Mouse (Mus musculus) cerebellum, adult (tissue): ENCODE data around the gene Glb1l.
A peak's percentile ranks its signal among the peaks of the same experiment; 100 is the strongest.

Experiments
- ATAC-seq: cut with Nextera tagmentation; 2 replicates; pipeline ENCODE4 v1.9.2; 2017; ENCODE audit warnings: mild to moderate bottlenecking, moderate library complexity, mixed read lengths; ENCODE audit not compliant: insufficient number of reproducible peaks, low FRiP score, low TSS enrichment

Gene Glb1l

GRCm38 (mm10) chr1:75208967-75209678 lies 1.5 kb downstream of the Glb1l start:
- no peak for ATAC-seq

- no peak for ATAC-seq
Observed at GRCm38 (mm10) chr1:75201236-75201635, 9.4 kb downstream of the Glb1l start.

DNA sequence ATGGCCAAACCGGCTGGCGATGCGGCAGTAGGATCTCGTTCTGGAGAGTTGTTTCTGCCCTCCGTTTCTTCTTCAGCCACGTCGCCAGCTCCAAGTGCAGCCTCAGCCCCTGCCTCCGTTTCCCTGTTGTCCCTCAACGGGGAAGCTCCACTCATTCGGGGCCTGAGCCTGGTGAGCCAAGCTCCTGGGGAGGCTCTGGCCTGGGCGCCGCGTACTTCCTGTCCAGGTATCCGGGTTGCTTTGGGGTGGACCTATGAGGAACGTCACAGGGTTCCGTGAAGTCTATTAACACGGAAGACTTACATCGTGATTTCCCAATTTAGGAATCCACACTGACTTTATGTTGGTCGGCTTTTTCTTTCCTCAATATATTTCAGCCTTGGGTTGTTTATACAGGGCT lies 18.2 kb downstream of the Glb1l start:
- 0 out of 2 replicates have a peak, but pooled peaks have one; percentile 13 for ATAC-seq

DNA sequence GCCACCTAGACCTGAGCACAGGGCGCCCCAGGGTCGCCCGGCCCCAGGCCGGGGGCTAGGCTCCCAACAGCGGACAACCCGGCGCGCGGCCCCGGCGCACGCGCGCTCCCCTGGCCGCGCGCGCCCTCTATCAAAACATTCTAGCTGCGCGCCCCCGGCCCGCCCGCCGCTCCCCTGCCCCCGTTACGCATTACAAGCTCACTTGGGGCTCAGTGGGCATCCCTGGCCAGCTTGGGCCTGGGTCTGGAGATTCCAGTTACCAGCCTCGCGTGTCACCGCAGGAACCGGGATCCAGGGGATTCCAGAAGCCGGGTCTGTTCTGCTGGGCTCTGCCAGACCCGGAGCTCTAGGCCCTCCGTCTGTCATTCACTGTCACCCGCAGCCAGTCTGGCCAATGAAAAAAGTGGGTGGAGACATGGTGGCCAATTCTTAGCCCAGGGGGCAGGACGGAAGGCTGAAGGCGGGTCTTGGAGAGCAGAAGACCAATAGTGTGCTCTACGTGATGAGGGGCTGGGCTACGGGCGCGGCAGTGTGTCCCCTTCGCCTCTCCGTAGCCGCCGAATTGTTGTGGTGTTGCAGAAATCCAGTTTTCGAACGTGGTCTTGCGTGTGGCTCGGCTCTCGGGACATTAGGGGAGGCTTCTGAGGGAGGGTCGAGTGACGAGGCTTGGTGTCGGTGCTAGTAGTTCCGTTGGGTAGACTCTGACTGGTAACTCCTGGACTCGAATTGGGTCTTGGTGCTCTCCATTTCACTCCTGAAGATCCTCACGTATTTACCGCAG lies 18.8 kb downstream of the Glb1l start, which contains the start of the genes Ankzf1 and Atg9a:
Gene Ankzf1, plus strand, starts transcription at position 530 of the 781 bp plus-strand sequence.
Gene Atg9a, minus strand, starts transcription at position 575 of the 781 bp plus-strand sequence.
- peak; percentile 99 for ATAC-seq

DNA sequence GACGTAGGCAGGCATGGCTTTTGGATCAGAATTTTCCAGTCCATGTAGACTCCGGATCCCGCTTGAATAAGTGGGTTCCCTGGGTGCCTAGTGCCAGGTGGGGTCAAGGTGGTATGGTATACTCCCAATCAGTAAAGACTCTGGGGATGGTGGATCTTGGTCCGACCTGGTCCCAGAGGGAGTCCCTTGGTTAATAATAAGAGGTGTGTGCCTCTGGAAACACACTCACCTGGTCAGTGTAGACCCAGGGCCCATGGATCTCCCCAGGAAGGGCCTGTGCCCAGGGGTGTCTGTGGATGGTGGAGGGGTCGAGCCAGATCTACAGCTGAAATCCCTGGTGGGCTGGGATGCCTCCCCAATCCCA lies 19.4 kb downstream of the Glb1l start:
- ATAC-seq = no peak

- no peak for ATAC-seq
Observed at GRCm38 (mm10) chr1:75190577-75190976, 20.0 kb downstream of the Glb1l start.

GRCm38 (mm10) chr1:75187914-75188483 lies 22.6 kb downstream of the Glb1l start:
- ATAC-seq = no peak

GRCm38 (mm10) chr1:75187126-75187525 lies 23.5 kb downstream of the Glb1l start:
- ATAC-seq = no peak

DNA sequence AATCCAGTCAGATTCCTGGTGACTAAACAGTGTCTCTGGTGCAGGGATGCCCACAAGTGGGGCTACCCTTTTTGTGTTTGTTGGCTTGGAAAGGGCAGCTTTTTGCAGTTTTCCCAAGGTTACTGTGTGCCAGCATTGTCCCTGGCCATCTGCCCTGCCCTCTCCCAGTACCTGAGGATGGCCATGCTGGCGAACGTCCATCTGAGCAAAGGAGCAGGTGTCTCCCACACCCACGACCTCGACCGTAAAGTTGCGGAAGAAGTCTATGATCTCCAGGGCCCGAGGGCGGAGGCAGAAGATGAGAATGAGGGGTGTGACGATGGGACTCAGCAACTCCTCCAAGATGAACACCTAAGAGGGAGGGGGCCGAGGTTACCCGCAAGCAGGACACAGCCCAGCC lies 25.1 kb downstream of the Glb1l start:
- no peak for ATAC-seq

GRCm38 (mm10) chr1:75182160-75182559 lies 28.5 kb downstream of the Glb1l start:
- no peak for ATAC-seq

GRCm38 (mm10) chr1:75181377-75181870 lies 29.2 kb downstream of the Glb1l start:
- no peak for ATAC-seq

- ATAC-seq = no peak
Observed at GRCm38 (mm10) chr1:75180741-75181140, 29.9 kb downstream of the Glb1l start.

DNA sequence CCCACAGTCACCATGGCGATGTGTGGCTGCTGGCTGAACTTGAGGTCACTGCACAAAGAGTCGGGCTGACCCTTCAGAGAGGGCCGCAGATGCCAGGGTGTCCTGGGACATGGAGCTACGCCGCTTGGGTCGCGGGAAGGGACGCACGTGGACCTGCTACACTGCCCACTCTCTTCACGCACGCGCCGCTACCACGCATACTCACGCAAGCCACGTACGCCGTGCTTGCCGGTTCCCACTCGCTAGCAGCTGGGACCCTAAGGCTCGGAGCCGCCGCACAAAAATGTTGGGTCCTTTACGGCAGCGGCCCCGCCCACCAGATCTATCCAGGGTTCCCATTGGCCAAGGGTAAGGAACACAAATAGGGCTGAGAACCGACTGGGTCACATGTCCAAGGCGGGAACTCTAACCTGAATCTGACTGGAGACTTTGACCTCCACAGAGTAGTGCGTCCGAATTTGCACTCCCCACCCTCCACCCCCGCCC lies 30.5 kb downstream of the Glb1l start, which contains the start of gene Abcb6:
Gene Abcb6, minus strand, starts transcription at position 288 of the 486 bp plus-strand sequence.
- ATAC-seq = peak; percentile 82

DNA sequence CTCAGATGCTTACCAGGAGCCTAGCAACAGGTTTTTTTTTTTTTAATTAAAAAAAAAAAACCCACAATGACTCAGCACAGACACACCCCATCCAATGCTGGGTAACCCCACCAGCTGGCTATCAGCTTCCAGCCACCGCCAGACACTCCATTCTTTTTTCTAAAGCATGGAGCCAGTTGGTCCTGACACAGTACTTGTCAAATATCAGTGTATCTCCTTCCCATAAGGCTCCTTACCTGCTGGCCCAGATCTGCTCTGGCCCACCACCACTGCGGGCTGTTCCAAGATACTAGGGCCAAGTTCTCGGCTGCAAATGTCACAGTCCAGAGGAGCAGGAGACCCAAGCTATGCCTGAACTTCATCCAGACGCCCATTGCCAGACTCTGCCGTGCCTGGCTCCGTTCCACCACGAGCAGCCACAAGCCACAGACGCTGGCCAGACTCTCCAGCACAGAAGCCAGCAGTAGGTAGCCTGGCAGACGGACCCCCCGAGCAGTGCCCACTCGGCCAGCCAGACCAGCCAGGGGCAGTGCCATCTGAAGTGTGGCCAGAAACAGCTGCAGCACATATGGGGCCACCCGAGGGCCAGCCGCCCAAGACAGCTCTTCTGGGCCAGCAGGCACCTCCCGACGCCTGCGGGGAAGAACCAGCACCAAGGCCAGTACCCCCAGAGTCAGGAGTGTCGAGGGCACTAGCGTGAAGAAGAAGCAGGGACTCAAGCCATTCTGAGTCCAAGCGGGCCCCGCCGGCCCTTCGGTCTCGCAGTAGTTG lies 31.1 kb downstream of the Glb1l start:
- ATAC-seq = 0 out of 2 replicates have a peak, but pooled peaks have one; percentile 27

DNA sequence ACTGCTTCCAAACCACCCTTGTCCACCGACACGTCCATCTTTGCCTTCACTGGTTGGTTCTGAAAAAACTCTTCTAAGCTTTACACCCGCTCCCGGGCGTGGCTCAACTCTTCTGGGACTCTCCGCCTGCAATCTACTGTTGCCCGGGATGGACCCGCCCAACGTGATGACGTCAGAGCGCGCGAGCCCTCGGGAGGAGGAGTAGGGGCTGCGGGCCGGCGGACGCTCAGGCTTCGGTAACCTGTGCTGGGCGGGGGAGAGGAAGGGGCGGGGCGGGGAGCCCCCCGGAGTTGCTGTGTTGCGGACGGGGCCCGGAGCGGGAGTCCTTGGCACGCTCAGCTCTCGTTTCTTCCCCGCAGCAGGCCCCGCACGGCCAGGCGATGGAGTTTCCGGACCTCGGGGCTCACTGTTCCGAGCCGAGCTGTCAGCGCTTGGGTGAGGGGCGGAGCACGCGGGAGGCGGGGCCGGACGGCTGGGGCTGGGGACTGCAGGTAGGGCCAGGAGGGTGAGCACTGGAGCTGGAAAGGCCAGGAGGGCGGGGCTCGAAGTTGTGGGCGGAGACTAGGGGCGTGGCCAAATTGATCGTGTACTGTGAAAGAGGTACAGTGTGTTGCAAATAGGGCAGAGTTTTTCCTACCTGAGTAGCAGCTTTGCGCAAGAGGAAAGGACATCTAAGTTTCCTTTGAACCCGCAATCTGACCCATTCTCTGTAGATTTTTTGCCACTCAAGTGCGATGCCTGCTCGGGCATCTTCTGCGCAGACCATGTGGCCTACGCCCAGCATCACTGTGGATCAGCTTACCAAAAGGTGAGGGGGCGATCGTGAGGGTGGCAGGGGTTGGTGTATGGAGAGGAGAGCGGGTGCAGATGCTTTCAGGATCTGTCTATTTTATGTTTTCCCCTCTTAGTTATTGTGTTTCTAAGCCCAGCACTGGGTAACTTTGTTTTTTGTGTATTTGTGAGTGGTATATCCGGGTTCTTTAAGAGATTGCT lies 41.8 kb downstream of the Glb1l start, which contains the start of gene Zfand2b:
Gene Zfand2b, plus strand, starts transcription at position 175 of the 993 bp plus-strand sequence.
- ATAC-seq = peak; percentile 90

- no peak for ATAC-seq
Observed at GRCm38 (mm10) chr1:75168093-75168471, 42.5 kb downstream of the Glb1l start.

DNA sequence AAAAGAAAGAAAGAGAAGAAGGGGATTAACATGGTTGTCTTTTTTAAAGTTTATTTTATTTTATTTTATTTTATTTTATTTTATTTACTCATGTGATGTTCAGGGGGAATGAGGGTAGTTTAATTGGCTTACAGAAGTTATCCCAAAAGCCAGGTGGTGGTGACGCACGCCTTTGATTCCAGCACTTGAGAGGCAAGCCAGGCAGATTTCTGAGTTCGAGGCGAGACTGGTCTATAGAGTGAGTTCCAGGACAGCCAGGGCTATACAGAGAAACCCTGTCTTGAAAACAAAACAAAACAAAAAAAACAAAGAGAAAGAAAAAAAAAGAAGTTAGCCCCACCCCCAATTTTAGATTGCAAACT lies 50.4 kb downstream of the Glb1l start:
- no peak for ATAC-seq

DNA sequence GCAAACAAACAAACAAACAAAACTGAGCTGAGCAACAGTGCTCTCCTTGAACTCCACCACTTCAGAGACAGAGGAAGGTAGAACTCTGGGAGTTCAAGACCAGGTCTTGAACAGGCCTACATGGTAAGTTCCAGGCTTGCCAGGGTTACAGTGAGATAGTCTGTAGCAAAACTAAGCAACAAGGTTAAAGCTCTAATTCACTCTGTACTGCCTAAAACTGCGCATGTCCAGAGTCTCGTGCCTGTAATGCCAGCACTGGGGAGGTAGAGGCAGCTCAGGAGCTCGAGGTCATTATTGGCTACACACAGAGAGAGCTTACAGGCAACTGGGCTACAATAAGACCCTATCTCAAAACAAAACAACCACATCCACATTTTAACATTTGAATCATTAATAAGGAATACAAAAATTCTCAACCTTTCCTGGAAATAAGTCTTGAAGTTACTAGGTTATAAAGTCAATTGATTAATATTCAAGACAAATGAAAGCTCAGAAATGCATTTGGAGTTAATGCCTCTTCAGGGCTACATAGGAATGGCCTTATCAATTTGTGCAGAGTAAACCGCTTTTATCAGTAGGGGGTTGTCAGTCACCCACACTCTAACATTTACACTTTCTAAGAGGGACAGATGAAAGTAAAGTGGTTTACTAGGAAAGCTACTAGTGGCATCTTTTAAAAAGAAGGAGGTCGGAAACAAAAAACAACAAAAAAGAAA lies 50.9 kb downstream of the Glb1l start:
- ATAC-seq = no peak
